Mouse (Mus musculus) cerebellum, adult (tissue): ENCODE measurements around the gene Cmpk2.
"Not testable (repeated sequence)": the region's sequence is repeated elsewhere in the genome, so short reads cannot be mapped to it uniquely, and the experiment has no call there.

ENCODE experiments used
- ATAC-seq: cut with Nextera tagmentation; 2 replicates; pipeline ENCODE4 v1.9.2; 2017; ENCODE audit warnings: mild to moderate bottlenecking, moderate library complexity, mixed read lengths; ENCODE audit not compliant: insufficient number of reproducible peaks, low FRiP score, low TSS enrichment

Cmpk2 gene

DNA sequence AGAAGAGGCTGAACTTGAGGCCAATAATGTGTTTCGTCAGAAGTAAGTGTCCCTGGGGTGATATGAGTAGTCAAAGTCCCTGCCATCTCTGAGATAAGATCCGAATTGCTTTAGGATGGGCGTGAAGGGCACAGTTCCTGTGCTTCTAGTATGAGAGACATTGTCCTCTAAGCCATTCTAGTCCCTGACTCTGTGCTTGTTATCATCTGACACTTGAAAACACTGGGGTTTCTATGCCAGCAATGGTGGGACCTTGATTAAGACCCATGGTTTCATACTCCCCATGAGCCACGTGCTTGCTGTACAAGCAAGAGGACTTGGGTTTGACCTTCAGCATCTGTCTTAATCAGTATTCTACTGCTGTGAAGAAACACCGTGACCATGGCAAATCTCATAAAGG, 8.2 kb downstream of the Cmpk2 start:
- no peak for ATAC-seq

DNA sequence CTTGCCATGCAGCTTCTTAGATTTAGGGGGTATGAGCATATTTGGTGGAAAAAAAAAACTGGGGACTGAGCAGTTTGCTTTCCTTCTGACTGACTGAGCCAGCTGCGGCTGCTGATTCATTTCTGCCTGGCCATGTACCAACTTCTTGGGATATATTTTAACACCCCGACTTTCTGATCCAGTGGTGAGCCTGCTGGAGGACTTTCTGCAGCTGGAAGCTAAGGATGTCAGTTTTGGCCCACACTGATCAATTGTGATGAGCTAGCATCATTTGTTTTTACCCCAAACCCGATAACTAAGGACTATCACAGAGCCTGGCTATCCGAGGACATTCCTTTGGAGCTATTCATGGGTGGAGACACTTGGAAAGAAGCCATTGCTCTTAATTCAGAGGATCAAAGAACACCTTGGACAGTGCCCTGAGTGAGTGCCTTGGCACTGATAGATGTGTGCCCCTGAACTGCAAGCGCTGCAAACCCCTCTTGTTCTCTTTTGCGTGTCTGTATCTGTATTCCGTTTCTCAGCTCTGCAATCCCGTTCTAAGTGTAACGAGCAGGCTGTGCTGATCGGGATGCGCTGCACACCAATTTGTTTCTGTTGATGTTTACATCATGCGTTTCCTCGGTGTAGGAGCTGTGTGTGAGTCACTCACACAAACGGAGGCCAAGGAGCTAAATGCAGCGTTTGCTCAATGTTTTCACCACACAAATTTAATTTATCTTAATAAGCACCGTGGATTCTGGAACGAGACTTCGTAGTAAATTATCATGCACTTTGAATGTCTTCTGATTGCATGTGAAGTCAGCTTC, 9.4 kb downstream of the Cmpk2 start:
- ATAC-seq = no peak

GRCm38 (mm10) chr12:26485738-26486580, 17.0 kb downstream of the Cmpk2 start:
- ATAC-seq = not testable (repeated sequence)

DNA sequence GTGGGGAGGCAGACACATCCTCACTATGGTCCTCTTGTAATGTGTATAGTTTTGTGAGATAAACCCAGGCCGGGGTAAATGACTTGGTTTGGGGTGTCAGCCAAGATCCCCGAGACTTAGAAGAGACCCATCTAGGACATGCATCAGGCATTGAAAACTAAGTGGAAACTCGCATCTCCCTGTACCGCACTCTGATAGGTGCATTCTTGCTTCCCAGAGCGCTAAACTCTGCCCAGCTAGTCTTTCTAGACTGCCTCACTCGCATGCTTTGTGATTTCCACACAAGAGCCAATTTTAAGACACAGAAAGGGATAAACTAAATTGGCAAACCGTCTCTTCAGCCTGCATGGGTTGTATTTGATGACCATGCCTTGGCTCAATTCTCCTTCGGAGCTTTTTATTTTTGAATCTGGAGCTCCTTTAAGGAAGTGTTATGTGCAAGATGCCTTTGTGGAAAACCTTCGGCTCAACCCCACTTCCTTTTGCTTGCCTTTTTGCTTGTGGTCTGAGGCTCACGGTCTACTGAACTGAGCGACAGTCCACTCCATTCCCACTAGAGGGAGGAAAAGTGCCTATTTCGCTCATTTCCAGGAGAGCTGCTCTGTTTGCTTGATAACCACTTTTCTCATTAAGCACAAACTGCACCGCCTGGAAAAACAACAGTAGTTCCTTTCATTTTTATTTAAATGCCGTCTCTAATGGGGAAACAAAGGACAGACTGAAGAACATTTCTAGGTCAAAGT, 19.0 kb downstream of the Cmpk2 start:
- 0 out of 2 replicates have a peak, but pooled peaks have one; percentile 45 for ATAC-seq

DNA sequence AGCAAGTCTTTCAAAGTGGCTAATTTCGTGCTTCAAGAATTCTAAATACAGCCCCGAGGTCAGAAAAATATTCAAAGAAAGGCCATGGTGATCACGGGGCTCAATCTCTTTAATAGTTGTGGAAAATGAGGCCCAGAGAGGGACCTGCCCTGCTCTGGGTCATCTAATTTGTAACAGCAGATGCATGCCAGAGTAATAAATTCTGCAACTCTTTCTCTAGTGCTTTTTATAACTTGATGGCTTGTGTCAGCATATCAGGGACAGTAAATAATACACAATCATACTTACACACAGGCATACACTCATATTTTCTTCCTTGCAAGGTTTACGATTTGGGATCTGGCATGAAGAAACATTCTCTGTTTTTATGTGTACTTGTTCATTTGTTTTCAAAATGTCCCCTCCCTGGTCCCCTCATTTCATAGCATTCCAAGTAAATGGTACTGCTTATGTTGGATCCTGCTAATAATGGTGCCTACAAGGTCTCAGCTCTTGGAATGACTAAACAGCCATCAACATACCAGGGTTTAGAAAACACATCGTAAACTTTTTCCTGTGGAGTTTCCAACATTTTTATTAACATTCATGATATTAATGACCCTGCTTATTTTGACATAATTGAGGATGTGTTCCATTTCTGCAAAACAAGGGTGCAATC, 19.7 kb downstream of the Cmpk2 start:
- no peak for ATAC-seq

- ATAC-seq = no peak
Measured at GRCm38 (mm10) chr12:26489942-26490341, 20.9 kb downstream of the Cmpk2 start.

DNA sequence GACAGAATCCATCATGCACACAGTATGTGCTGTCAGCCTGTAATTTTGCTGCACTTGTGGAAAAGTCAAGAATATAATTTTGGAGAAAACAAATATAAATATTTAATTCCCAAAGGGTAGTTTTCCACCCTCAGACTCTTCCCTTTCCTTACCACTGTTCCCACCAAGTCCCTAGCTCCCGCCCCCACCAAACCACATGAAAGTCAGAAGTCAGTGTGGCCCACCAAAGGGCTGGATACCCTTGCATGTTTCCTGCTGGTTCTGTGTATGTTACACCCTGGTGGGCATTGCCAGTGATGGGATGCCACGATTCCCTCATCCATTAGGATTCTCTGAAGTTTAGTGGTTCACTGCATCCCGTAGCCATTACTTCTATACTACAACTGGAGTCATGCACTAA, 32.0 kb downstream of the Cmpk2 start:
- no peak for ATAC-seq

DNA sequence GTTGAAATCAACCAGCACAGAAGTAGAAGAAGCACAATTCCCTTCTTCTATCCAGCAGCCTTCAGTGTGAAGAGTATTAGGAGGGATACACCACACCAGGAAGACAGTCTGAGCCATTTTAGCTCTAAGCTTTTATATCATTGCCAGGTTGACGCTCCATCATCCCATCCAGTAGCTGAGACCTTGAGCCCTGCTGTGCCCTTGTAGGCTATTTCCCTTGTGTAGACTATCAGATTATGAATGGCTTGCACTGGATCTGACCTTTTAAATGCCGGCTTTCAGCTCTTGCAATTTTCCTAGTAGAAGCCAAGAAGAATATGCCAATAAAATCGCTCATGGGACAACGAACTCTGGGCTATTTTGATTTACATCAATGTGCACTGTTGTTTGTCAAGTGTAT, 42.0 kb downstream of the Cmpk2 start:
- no peak for ATAC-seq

DNA sequence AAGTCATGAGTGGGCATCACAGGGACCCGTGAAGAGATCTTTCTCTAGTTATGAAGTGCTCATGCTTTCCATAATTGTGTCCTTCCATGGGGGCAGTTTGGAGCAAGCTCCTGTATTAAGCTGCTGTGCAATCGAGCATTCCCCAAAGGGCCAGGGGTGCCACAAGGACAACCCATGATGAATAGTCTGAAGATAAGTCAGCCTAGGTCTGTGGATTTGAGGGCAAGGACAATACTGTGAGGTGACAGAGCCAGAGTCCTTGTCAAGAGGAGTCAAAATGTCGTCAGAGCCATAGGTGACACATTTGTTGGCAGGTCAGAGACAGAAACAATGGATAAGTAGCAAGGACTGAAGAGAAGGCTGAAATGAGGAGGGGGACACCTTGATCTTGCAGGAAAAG, 49.2 kb downstream of the Cmpk2 start:
- no peak for ATAC-seq

- ATAC-seq = no peak
Measured at GRCm38 (mm10) chr12:26524943-26525697, 56.1 kb downstream of the Cmpk2 start.

- no peak for ATAC-seq
Measured at GRCm38 (mm10) chr12:26525698-26526026, 56.7 kb downstream of the Cmpk2 start.
